Mouse (Mus musculus) frontal cortex, postnatal 36 days (tissue): Measurements from ENCODE around the gene Fam185a.
A peak's percentile ranks its signal among the peaks of the same experiment; 100 is the strongest.

Source experiments
- DNase-seq, 2 experiments: peaks; one replicate each; pipeline ENCODE4 v3.0.0; 2022; ENCODE audit warnings: low spot score in 2 of 2

Gene Fam185a

DNA sequence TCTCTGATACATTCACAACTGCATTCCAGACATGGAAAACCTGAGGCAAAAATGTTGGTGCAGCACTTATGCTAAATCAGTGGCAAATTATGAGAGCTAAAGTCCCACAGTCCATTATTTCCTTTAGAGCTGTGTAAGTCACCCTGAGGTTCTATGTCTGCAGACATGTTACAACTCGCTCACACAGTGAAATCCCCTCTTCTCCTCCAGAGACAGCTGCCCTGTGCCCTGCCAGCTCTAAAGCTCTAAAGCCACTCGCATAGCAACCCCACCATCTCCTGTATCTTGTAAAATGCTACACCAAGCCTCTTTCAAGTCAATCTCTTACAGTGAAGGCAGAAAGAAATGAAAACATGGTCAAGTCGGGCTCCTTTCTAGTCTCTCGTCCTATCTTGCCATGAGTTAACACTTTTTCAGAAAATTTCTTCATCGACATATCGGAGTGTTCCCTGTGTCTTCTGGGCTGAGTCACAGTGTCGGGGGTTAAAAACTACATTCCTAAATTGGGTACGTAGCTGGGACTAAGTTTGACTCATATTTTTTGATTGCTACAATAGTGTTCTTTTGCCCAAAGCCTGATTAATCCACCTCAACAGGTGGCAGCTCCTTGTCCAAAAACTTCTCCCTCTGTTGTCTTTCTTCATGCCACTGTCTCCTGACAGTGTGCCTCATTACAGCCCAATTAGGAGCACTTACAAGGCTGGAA lies 68.7 kb downstream of the Fam185a start:
- DNase-seq, result no peak

- no peak for DNase-seq
Measured at GRCm38 (mm10) chr5:21494781-21495180, 70.0 kb downstream of the Fam185a start.

- DNase-seq, result no peak
Measured at GRCm38 (mm10) chr5:21496321-21496720, 71.6 kb downstream of the Fam185a start.

DNA sequence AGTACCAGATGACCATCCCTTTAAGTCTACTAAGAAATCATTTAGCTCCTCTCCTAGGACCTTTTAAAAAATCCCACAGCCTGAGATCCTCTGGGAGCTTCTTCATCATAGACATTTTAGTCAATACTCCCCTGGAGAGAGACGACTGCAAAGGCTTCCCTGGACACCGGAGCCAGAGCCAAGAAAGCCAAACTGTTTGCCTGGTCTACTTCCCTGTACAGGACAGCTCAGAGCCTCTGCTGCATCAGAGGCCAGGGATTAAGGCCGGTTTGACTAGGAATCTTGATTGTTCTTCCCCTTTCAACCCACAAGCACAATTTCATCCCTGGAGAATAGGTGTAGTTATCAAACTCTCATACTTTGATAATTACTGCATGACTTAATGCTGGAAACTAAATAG lies 72.1 kb downstream of the Fam185a start:
- DNase-seq, result no peak

DNA sequence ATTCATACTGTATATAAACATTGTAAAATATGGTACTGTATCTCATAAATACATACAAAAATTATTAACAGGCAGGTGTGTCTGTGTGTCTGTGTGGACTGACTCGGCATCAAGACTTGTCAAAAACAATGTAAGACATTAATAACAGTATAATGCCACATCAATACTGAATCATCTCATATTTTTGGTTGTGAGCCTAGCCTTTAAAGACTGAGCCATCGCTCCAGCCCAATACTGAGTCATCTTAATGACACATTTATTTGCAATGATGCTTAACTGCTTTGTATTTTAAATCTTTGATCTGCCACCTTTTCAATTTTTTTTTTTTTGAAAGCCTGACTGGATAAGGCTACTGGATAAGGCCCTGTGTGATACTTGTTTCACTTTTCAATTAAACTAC lies 73.7 kb downstream of the Fam185a start:
- DNase-seq, result no peak

GRCm38 (mm10) chr5:21498925-21499324 lies 74.2 kb downstream of the Fam185a start:
- DNase-seq, result no peak

GRCm38 (mm10) chr5:21500133-21500532 lies 75.4 kb downstream of the Fam185a start:
- DNase-seq, result no peak

- no peak for DNase-seq
Measured at GRCm38 (mm10) chr5:21500941-21501340, 76.2 kb downstream of the Fam185a start.

DNA sequence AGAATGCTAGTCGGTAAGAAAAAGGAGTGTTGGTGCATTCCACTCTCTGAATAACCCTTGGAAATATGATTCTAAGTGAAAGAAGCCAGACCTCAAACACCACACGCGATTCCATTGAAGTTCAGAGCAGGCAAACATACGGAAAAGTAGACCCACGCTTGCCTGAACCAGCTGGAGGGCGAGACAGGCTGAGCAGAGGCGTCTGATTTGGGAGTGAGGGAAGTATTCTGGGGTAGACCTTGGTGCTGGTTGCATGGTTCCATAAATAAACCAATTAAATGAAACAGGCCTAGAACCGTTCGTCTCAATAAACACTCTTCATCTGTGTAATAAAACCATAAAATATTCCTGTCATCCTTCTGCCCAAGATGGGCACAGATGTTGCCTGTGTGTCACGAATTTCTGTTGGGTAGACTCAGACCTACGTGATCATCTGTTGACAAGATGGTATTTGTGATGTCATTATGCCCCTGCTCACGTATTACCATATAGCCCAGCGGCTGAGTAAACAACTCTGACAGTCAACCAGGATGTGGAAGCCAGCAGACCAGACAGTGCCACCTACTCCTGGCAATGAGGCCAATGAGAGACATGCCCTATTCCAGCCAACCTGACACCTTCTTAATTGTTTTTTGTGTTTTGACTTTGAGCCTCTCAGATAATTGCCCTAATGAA lies 78.3 kb downstream of the Fam185a start:
- DNase-seq, result peak; percentile 40 to 64

DNA sequence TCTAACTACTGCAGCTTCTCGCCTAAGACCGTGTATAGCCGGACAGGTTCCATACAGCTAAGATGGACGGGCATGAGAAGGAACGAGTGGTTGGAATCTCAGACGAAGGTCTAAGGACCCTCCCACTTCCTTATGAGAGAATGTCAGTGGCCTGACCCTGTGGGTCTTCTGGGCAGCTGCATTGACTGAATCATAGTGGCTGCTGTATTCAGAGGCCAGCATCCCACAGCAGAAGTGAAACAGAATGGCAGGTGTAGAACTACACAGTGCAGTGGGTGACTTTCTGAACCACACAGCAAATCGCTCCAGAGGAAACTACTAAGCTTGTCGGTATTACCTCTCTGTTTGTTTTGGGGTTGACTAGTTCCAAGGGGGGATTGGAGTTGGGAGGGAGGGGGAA lies 80.4 kb downstream of the Fam185a start:
- no peak for DNase-seq

- no peak for DNase-seq
Measured at GRCm38 (mm10) chr5:21506887-21507286, 82.1 kb downstream of the Fam185a start.

GRCm38 (mm10) chr5:21509801-21510200 lies 85.0 kb downstream of the Fam185a start:
- DNase-seq, result no peak

DNA sequence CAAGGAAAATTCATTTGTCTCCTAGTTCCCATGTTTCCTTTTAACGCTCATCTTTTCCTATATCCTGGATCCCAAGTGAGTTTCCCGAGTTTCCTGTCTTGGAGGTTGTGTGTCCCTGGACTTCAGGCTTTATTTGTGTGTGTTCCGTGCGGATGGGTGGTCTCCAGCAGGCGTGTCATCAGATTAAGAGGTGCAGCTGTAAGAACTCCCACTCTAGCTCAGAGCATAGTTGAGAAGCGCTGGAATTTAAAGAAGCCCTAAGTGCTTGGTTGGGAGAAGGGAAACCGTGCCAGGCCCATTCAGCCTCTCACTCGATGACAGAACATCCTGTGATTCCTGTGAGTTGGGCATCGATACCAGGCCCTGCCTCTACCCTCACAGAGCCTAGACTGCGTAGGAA lies 88.6 kb downstream of the Fam185a start:
- DNase-seq, result no peak

DNA sequence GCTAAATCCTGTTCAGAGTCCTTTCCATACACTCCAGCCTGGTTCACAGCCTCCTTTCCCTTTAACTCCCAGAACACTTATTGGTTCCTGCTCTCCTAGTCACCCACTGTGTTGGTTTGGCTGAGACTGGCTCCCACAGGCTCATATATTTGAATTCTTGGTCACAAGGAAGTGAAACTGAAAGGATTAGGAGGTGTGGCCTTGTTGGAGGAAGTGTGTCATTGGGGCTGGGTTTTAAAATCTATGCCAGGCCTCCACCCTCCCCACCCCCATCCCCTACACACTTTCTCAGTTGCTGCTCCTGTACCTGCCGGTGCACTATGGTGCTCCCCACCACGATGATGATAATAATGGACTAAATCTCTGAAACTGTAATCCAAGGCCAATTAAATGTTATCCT lies 92.8 kb downstream of the Fam185a start:
- no peak for DNase-seq

DNA sequence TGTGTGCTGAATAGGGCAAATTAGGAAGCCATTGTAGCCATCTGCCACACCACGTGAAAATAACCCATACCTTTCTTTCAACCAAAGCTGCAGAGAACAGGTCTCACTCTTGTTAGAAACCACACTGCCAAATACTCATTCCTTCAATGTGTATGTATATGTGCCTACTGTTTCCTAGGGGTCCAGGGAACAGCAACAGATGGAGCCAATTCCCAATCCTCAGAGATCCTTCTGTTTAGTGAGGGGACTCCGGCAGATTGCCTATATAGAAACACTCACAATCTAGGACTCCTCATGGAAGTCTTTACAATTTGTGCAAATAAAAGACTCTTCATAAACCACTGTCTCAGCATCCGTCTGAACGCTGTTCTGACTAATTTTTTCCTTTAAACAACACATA lies 93.4 kb downstream of the Fam185a start:
- DNase-seq, result no peak

DNA sequence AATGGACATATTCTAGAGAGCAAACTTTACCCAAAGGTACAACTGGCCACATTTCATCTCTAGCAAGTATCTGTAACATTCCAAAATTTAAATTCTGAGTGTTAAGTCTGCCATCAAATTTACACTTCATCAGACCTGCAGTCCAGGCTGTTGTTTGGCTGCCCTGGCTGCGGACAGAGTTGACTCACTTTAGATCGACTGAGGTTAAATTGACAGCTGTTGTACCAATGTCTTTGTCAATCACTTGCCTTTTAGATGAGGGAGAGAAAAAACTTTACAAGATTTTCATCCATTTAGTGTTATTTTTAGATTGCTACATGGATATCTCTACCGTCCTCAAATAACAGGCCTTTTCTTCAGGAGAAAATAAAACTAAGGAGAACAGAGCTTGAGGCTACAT lies 94.4 kb downstream of the Fam185a start:
- DNase-seq, result no peak

- no peak for DNase-seq
Measured at GRCm38 (mm10) chr5:21526835-21527485, 102.2 kb downstream of the Fam185a start.

GRCm38 (mm10) chr5:21527488-21527911 lies 102.7 kb downstream of the Fam185a start:
- no peak for DNase-seq

- DNase-seq, result no peak
Measured at GRCm38 (mm10) chr5:21528068-21528842, 103.5 kb downstream of the Fam185a start.

GRCm38 (mm10) chr5:21529110-21529720 lies 104.5 kb downstream of the Fam185a start:
- no peak for DNase-seq
